8 mouse cellular contexts compared by ENCODE assay signal in genomic region chr7:123031211-123031743, GRCm38 (mm10).
A peak's percentile ranks its signal among the peaks of the same experiment; 100 is the strongest.
DNase-seq lines count a peak whose midpoint lies in the region; ATAC-seq lines count a peak whose summit lies in the region.

No protein-coding gene starts in this region.

- WGBS in embryonic facial prominence, embryonic 10.5 days, result 7% methylated on average over 12 of the region's 12 CpGs
- 3% methylated on average over 12 of the region's 12 CpGs for whole genome bisulfite sequencing in neural tube, embryonic 15.5 days

- ATAC-seq in inflammation-experienced regulatory T-cells, adult 6 months, result peak; percentile 44
- peak; percentile 85 for ATAC-seq in neural tube, embryonic 15.5 days (ENCODE audit: low FRiP score)

- peaks cover 21% of the 10 kb centered on the region; the same call in 1 of the 2 replicates for H3K27me3 ChIP-seq in embryonic facial prominence, embryonic 10.5 days (replicated peaks; ENCODE audit: low read depth, poor library complexity, severe bottlenecking)
- no peaks in the 10 kb centered on the region for H3K27me3 ChIP-seq in neural tube, embryonic 15.5 days (replicated peaks)

- H3K9me3 ChIP-seq in embryonic facial prominence, embryonic 10.5 days, result no peaks in the 10 kb centered on the region; the same call in 1 of the 2 replicates
- H3K9me3 ChIP-seq in neural tube, embryonic 15.5 days (replicated peaks), result no peaks in the 10 kb centered on the region

- H3K4me2 ChIP-seq in neural tube, embryonic 15.5 days, result peak overlapping the region; percentile 95

- peak overlapping the region; percentile 69 for H3K9ac ChIP-seq in neural tube, embryonic 15.5 days (replicated peaks)

- peaks cover 24% of the 10 kb centered on the region for H3K4me1 ChIP-seq in embryonic facial prominence, embryonic 10.5 days
- H3K4me1 ChIP-seq in neural tube, embryonic 15.5 days, result peaks cover 24% of the 10 kb centered on the region

- no peaks in the 10 kb centered on the region for H3K36me3 ChIP-seq in embryonic facial prominence, embryonic 10.5 days (replicated peaks)
- no peaks in the 10 kb centered on the region for H3K36me3 ChIP-seq in neural tube, embryonic 15.5 days

- peak overlapping the region; percentile 80 for H3K27ac ChIP-seq in embryonic facial prominence, embryonic 10.5 days (replicated peaks)
- H3K27ac ChIP-seq in neural tube, embryonic 15.5 days (replicated peaks), result peak overlapping the region; percentile 91

- intact Hi-C loops in left cerebral cortex, postnatal 25 days (cut with DNase I), result loop anchor here (1.0 to 5.0 kb wide), 2 partner anchors 36 to 53 kb away; no protein-coding TSS in a partner anchor

- DNase-seq in retina, adult 2 months (ENCODE audit: low read depth, low spot score), result peak; percentile 22
- DNase-seq in retina, embryonic 14.5 days (ENCODE audit: low spot score), result no peak
- no peak for DNase-seq in embryonic facial prominence, embryonic 10.5 days (ENCODE audit: low spot score)
- peak; percentile 36 to 44 for DNase-seq in left cerebral cortex, postnatal 25 days (ENCODE audit: low spot score in 2 of 2)
- DNase-seq in adrenal gland, postnatal 36 days, result no peak
- DNase-seq in thymus, postnatal 10 days (ENCODE audit: low spot score in 2 of 2), result no peak

- peak overlapping the region; percentile 56 for H3K4me3 ChIP-seq in embryonic facial prominence, embryonic 10.5 days
- peak overlapping the region; percentile 48 for H3K4me3 ChIP-seq in neural tube, embryonic 15.5 days (replicated peaks)

Comparison
In these comparisons a context has a peak if more than half of its experiments do, and no peak if none do; other contexts are left out.
1. DNase-seq: peak in retina, adult 2 months (single experiment) and left cerebral cortex, postnatal 25 days (2 of 2); none in retina, embryonic 14.5 days (single experiment), embryonic facial prominence, embryonic 10.5 days (single experiment), adrenal gland, postnatal 36 days (0 of 2) and thymus, postnatal 10 days (0 of 2).